Mouse (Mus musculus) thymus, adult 2 months (tissue): ENCODE data around the gene 2310039H08Rik. TPM values are rescaled to one million over a fixed set of nuclear protein-coding genes. Genes with fewer than 3 reads are reported as not detected.

ENCODE experiments used
- DNase-seq: peaks from one replicate; pipeline ENCODE4 v3.0.0; 2021
- H3K27ac ChIP-seq: fragments of 200-500 bp; 2 replicates; pipeline ENCODE4 v1.5.1; 2012; ENCODE audit warnings: low read length, control low read depth; ENCODE audit not compliant: control insufficient read depth, insufficient read depth
- H3K27me3 ChIP-seq: fragments of 200-500 bp; 2 replicates; pipeline ENCODE4 v1.6.1; 2012; ENCODE audit warnings: mild to moderate bottlenecking, low read length, moderate library complexity, mixed read lengths; ENCODE audit not compliant: control insufficient read depth, insufficient read depth
- H3K36me3 ChIP-seq: fragments of 200-500 bp; 2 replicates; pipeline ENCODE4 v1.6.1; 2012; ENCODE audit warnings: mild to moderate bottlenecking, low read length, moderate library complexity; ENCODE audit not compliant: control insufficient read depth, insufficient read depth
- H3K4me1 ChIP-seq: fragments of 200-500 bp; replicated peaks from 2 replicates; pipeline ENCODE4 v1.6.1; 2012; ENCODE audit warnings: low read length; ENCODE audit not compliant: control insufficient read depth, insufficient read depth
- H3K4me3 ChIP-seq: fragments of 200-500 bp; 2 replicates; pipeline ENCODE4 v1.5.1; 2012; ENCODE audit warnings: mild to moderate bottlenecking, low read length, control low read depth, moderate library complexity; ENCODE audit not compliant: control insufficient read depth, insufficient read depth
- CTCF ChIP-seq: fragments of 200-500 bp; IDR thresholded peaks from 2 replicates; pipeline ENCODE4 v1.5.1; 2012; ENCODE audit warnings: mild to moderate bottlenecking, control low read depth, low read length, moderate library complexity, borderline replicate concordance; ENCODE audit not compliant: control insufficient read depth, poor library complexity, insufficient read depth; ENCODE audit errors: extremely low read depth
- POLR2A ChIP-seq: fragments of 200-500 bp; IDR thresholded peaks from 2 replicates; pipeline ENCODE4 v1.6.1; 2012; ENCODE audit warnings: mild to moderate bottlenecking, low read length, control low read depth, moderate library complexity; ENCODE audit not compliant: control insufficient read depth, poor library complexity, insufficient read depth; ENCODE audit errors: extremely low read depth
- WGBS: fragments of 180-500 bp; shearing (Covaris S2); methylation state at CpG from one replicate; pipeline ENCODE4 v1.1.7; 2018; 5-methylcytosine and 5-hydroxymethylcytosine counted together
- polyA plus RNA-seq: library from polyadenylated mRNA; depleted of rRNA; stranded (reverse); fragments of >200 nt; gene quantifications from 2 replicates; pipeline ENCODE4 v1.2.3, GENCODE M21; 2012

2310039H08Rik gene
- polyA plus RNA-seq, 1 experiment = 106 TPM

GRCm38 (mm10) chr17:46770546-46770945 is 1.9 kb upstream of the 2310039H08Rik start:
- no peak overlapping the region for H3K4me3 ChIP-seq
- no peaks in the 10 kb centered on the region for H3K27me3 ChIP-seq
- no peak for DNase-seq
- peaks cover 31% of the 10 kb centered on the region for H3K4me1 ChIP-seq
- H3K36me3 ChIP-seq = peaks cover 7% of the 10 kb centered on the region
- 96% methylated on average over 11 of the region's 11 CpGs for WGBS
- H3K27ac ChIP-seq = 0 out of 2 replicates have a peak overlapping the region, but pooled peaks have one; percentile 1
- TF ChIP-seq POLR2A (no peak), CTCF (no peak)

- Histone ChIP-seq H3K4me3 (no peak overlapping the region), H3K4me1 (peaks cover 29% of the 10 kb centered on the region), H3K27me3 (no peaks in the 10 kb centered on the region), H3K27ac (0 out of 2 replicates have a peak overlapping the region, but pooled peaks have one; percentile 1), H3K36me3 (peaks cover 12% of the 10 kb centered on the region)
- WGBS = 91% methylated on average over 4 of the region's 4 CpGs
- DNase-seq = peak; percentile 14
- no peak for TF ChIP-seq POLR2A
- TF ChIP-seq CTCF = no peak
Observed at GRCm38 (mm10) chr17:46771025-46771424, 1.4 kb upstream of the 2310039H08Rik start.

- Histone ChIP-seq H3K27me3 (no peaks in the 10 kb centered on the region), H3K36me3 (peaks cover 17% of the 10 kb centered on the region), H3K4me1 (peaks cover 29% of the 10 kb centered on the region), H3K4me3 (no peak overlapping the region), H3K27ac (peak overlapping the region; percentile 7; the same call in 1 of the 2 replicates)
- no peak for TF ChIP-seq POLR2A
- no peak for TF ChIP-seq CTCF
- WGBS = 88% methylated on average over 17 of the region's 17 CpGs
- no peak for DNase-seq
Observed at GRCm38 (mm10) chr17:46771616-46772015, 819 bp upstream of the 2310039H08Rik start.

GRCm38 (mm10) chr17:46772038-46772403 is 414 bp upstream of the 2310039H08Rik start:
- WGBS = 2% methylated on average over 5 of the region's 5 CpGs
- TF ChIP-seq CTCF (no peak), POLR2A (no peak)
- peak overlapping the region; percentile 4; the same call in 1 of the 2 replicates for H3K27ac ChIP-seq
- no peak for DNase-seq
- H3K36me3 ChIP-seq = peaks cover 18% of the 10 kb centered on the region
- H3K4me1 ChIP-seq = peaks cover 29% of the 10 kb centered on the region
- H3K27me3 ChIP-seq = no peaks in the 10 kb centered on the region
- peak overlapping the region; percentile 81 for H3K4me3 ChIP-seq

GRCm38 (mm10) chr17:46773278-46774130 is 1.1 kb downstream of the 2310039H08Rik start:
- 11% methylated on average over 20 of the region's 20 CpGs for WGBS
- Histone ChIP-seq H3K27ac (no peak overlapping the region), H3K27me3 (no peaks in the 10 kb centered on the region), H3K4me3 (peak overlapping the region; percentile 81), H3K4me1 (peaks cover 16% of the 10 kb centered on the region), H3K36me3 (peaks cover 32% of the 10 kb centered on the region)
- DNase-seq = no peak
- no peak for TF ChIP-seq POLR2A
- 0 out of 2 replicates have a peak, but pooled peaks have one; percentile 23 for TF ChIP-seq CTCF

- peaks cover 14% of the 10 kb centered on the region for H3K4me1 ChIP-seq
- H3K27me3 ChIP-seq = no peaks in the 10 kb centered on the region
- no peak overlapping the region for H3K4me3 ChIP-seq
- no peak for DNase-seq
- TF ChIP-seq POLR2A (no peak), CTCF (no peak)
- no peak overlapping the region for H3K27ac ChIP-seq
- peaks cover 38% of the 10 kb centered on the region for H3K36me3 ChIP-seq
- WGBS = 66% methylated on average over 2 of the region's 2 CpGs
Observed at GRCm38 (mm10) chr17:46774131-46774472, 1.7 kb downstream of the 2310039H08Rik start.
